Mouse (Mus musculus) MEL (cell line): ENCODE results near the gene Vwce. TPM values are rescaled to one million over a fixed set of nuclear protein-coding genes. Genes with fewer than 3 reads are reported as not detected.

Experiments used
- DNase-seq: peaks from one replicate; pipeline ENCODE4 v3.0.0; 2011; ENCODE audit warnings: low read depth, low spot score
- H3K27ac ChIP-seq: 2 replicates; pipeline ENCODE4 v1.5.1; 2012; ENCODE audit warnings: low read depth, mild to moderate bottlenecking, control low read depth, low read length, moderate library complexity; ENCODE audit not compliant: control insufficient read depth
- H3K27me3 ChIP-seq, 2 experiments: fragments of 150-350 bp in 1 of 2; sonication (generic) in 1 of 2; 2 replicates each; pipeline ENCODE4 v1.6.1; 2012; ENCODE audit warnings: low read length in 2 of 2, mild to moderate bottlenecking in 2 of 2, improper control_type of control experiment in 1 of 2, moderate library complexity in 1 of 2; ENCODE audit not compliant: insufficient read depth in 2 of 2, control insufficient read depth in 1 of 2
- H3K36me3 ChIP-seq, 2 experiments: 2 replicates each; pipeline ENCODE4 v1.6.1; 2012 to 2014; ENCODE audit warnings: low read length in 2 of 2, improper control_type of control experiment in 1 of 2, inconsistent platforms in 1 of 2, mild to moderate bottlenecking in 1 of 2; ENCODE audit not compliant: insufficient read depth in 2 of 2, control insufficient read depth in 1 of 2
- H3K4me1 ChIP-seq, 2 experiments: fragments of 150-350 bp in 1 of 2; sonication (generic) in 1 of 2; 2 replicates each; pipeline ENCODE4 v1.6.1; 2012; ENCODE audit warnings: low read length in 2 of 2, improper control_type of control experiment in 1 of 2, mild to moderate bottlenecking in 1 of 2; ENCODE audit not compliant: insufficient read depth in 2 of 2, control insufficient read depth in 1 of 2
- H3K4me3 ChIP-seq, 2 experiments: fragments of 150-350 bp in 1 of 2; sonication (generic) in 1 of 2; 2 replicates each; pipeline ENCODE4 v1.5.1; 2012; ENCODE audit warnings: low read depth in 2 of 2, low read length in 2 of 2, mild to moderate bottlenecking in 2 of 2, moderate library complexity in 2 of 2, control low read depth in 1 of 2, improper control_type of control experiment in 1 of 2; ENCODE audit not compliant: control insufficient read depth in 1 of 2, insufficient read depth in 1 of 2
- H3K79me2 ChIP-seq: 2 replicates; pipeline ENCODE4 v1.6.1; 2012; ENCODE audit warnings: mild to moderate bottlenecking, low read length, moderate library complexity; ENCODE audit not compliant: control insufficient read depth, poor library complexity, insufficient read depth
- H3K9ac ChIP-seq: 2 replicates; pipeline ENCODE4 v1.6.1; 2012; ENCODE audit warnings: low read depth, mild to moderate bottlenecking, control low read depth, low read length, moderate library complexity; ENCODE audit not compliant: control insufficient read depth, poor library complexity, severe bottlenecking
- H3K9me3 ChIP-seq: fragments of 150-350 bp; sonication (generic); replicated peaks from 2 replicates; pipeline ENCODE4 v1.6.1; 2012; ENCODE audit warnings: mild to moderate bottlenecking, low read length, improper control_type of control experiment, moderate library complexity; ENCODE audit not compliant: insufficient read depth
- CHD2 ChIP-seq: IDR thresholded peaks from 2 replicates; pipeline ENCODE4 v1.6.1; 2011; ENCODE audit warnings: low read length, improper control_type of control experiment
- E2F4 ChIP-seq: IDR thresholded peaks from 2 replicates; pipeline ENCODE4 v1.6.1; 2011; ENCODE audit warnings: low read depth, low read length, improper control_type of control experiment, borderline replicate concordance
- ETS1 ChIP-seq: IDR thresholded peaks from 2 replicates; pipeline ENCODE4 v1.6.1; 2012; ENCODE audit warnings: low read depth, mild to moderate bottlenecking, inconsistent platforms, low read length, improper control_type of control experiment, moderate library complexity
- GABPA ChIP-seq: IDR thresholded peaks from 2 replicates; pipeline ENCODE4 v1.6.1; 2012; ENCODE audit warnings: low read depth, mild to moderate bottlenecking, inconsistent platforms, low read length, improper control_type of control experiment, moderate library complexity
- GATA1 ChIP-seq: IDR thresholded peaks from 2 replicates; pipeline ENCODE4 v1.6.1; 2011; ENCODE audit warnings: low read depth, low read length, improper control_type of control experiment
- KAT2A ChIP-seq: conservative IDR thresholded peaks from 2 replicates; pipeline ENCODE4 v1.6.1; 2012; ENCODE audit warnings: low read depth, low read length, improper control_type of control experiment, inconsistent platforms
- MAFK ChIP-seq: IDR thresholded peaks from 2 replicates; pipeline ENCODE4 v1.6.1; 2011; ENCODE audit warnings: low read depth, mild to moderate bottlenecking, low read length, improper control_type of control experiment, borderline replicate concordance
- MAX ChIP-seq: IDR thresholded peaks from 2 replicates; pipeline ENCODE4 v1.6.1; 2011; ENCODE audit warnings: low read length, improper control_type of control experiment
- MYC ChIP-seq: IDR thresholded peaks from 2 replicates; pipeline ENCODE4 v1.6.1; 2011; ENCODE audit warnings: low read depth, mild to moderate bottlenecking, low read length, improper control_type of control experiment, moderate library complexity
- NELFE ChIP-seq: IDR thresholded peaks from 2 replicates; pipeline ENCODE4 v1.6.1; 2011; ENCODE audit warnings: low read depth, low read length, improper control_type of control experiment
- NRF1 ChIP-seq: IDR thresholded peaks from 2 replicates; pipeline ENCODE4 v1.6.1; 2014; ENCODE audit warnings: low read depth, mild to moderate bottlenecking, inconsistent platforms, low read length, improper control_type of control experiment, moderate library complexity; ENCODE audit not compliant: poor library complexity, insufficient read depth, severe bottlenecking
- POLR2AphosphoS5 ChIP-seq: IDR thresholded peaks from 2 replicates; pipeline ENCODE4 v1.6.1; 2012; ENCODE audit warnings: low read depth, borderline replicate concordance, mild to moderate bottlenecking, inconsistent platforms, low read length, moderate library complexity, mixed read lengths
- RCOR1 ChIP-seq: IDR thresholded peaks from 2 replicates; pipeline ENCODE4 v1.6.1; 2012; ENCODE audit warnings: low read depth, mild to moderate bottlenecking, inconsistent platforms, low read length, improper control_type of control experiment
- SIN3A ChIP-seq: IDR thresholded peaks from 2 replicates; pipeline ENCODE4 v1.6.1; 2012; ENCODE audit warnings: low read length, improper control_type of control experiment, inconsistent platforms
- SMC3 ChIP-seq: IDR thresholded peaks from 2 replicates; pipeline ENCODE4 v1.6.1; 2011; ENCODE audit warnings: low read depth, low read length, improper control_type of control experiment
- UBTF ChIP-seq: IDR thresholded peaks from 2 replicates; pipeline ENCODE4 v1.6.1; 2012; ENCODE audit warnings: low read depth, mild to moderate bottlenecking, inconsistent platforms, low read length, improper control_type of control experiment, moderate library complexity, borderline replicate concordance; ENCODE audit not compliant: insufficient read depth
- USF1 ChIP-seq: IDR thresholded peaks from 2 replicates; pipeline ENCODE4 v1.6.1; 2014; ENCODE audit warnings: low read depth, mild to moderate bottlenecking, inconsistent platforms, low read length, improper control_type of control experiment, moderate library complexity
- USF2 ChIP-seq, 2 experiments: IDR thresholded peaks; 2 replicates each; pipeline ENCODE4 v1.6.1; 2011 to 2012; ENCODE audit warnings: improper control_type of control experiment in 2 of 2, low read length in 2 of 2, borderline replicate concordance in 1 of 2, inconsistent platforms in 1 of 2, low read depth in 1 of 2, mild to moderate bottlenecking in 1 of 2; ENCODE audit not compliant: insufficient read depth in 1 of 2
- ZC3H11A ChIP-seq: IDR thresholded peaks from 2 replicates; pipeline ENCODE4 v1.6.1; 2012; ENCODE audit warnings: low read depth, mild to moderate bottlenecking, inconsistent platforms, low read length, improper control_type of control experiment
- ZNF384 ChIP-seq: IDR thresholded peaks from 2 replicates; pipeline ENCODE4 v1.6.1; 2012; ENCODE audit warnings: low read depth, mild to moderate bottlenecking, inconsistent platforms, low read length, improper control_type of control experiment
- polyA plus RNA-seq, 2 experiments: library from polyadenylated mRNA; stranded (reverse) in 1 of 2; unstranded in 1 of 2; fragments of >175 nt in 1 of 2; fragments of >200 nt in 1 of 2; gene quantifications; 2 replicates each; pipeline versions ENCODE4 v1.2.1 to v1.2.4; 2012; ENCODE audit warnings: low replicate concordance in 2 of 2, low read depth in 1 of 2; ENCODE audit not compliant: insufficient read length in 2 of 2, insufficient read depth in 1 of 2, missing spikeins in 1 of 2
- total RNA-seq: library from RNA; depleted of rRNA; stranded (reverse); fragments of 300-350 nt; gene quantifications from 2 replicates; pipeline ENCODE4 v1.2.3, GENCODE M21; 2012

Vwce gene
- total and polyA plus RNA-seq, 3 experiments = 0.04 to 666 (median 1.8) TPM

GRCm38 (mm10) chr19:10699851-10700250 lies 65.8 kb downstream of the Vwce start:
- no peaks in the 10 kb centered on the region for H3K9me3 ChIP-seq
- H3K36me3 ChIP-seq = no peaks in the 10 kb centered on the region
- no peak overlapping the region for H3K4me3 ChIP-seq
- TF ChIP-seq POLR2AphosphoS5 (no peak), MAX (no peak), E2F4 (no peak), GABPA (no peak), ETS1 (no peak), KAT2A (no peak), ZC3H11A (no peak), ZNF384 (no peak), GATA1 (no peak), USF2 (IDR thresholded peaks at IDR 0.05; ENCODE audit: borderline replicate concordance in 1 of 2, insufficient read depth in 1 of 2, low read depth in 1 of 2, low read length in 2 of 2) (no peak), RCOR1 (no peak), USF1 (no peak), MYC (no peak), CHD2 (no peak), NRF1 (no peak), SMC3 (no peak), MAFK (no peak), NELFE (no peak), SIN3A (no peak)
- TF ChIP-seq, all 39 proteins: peak for 0
- H3K4me1 ChIP-seq = no peaks in the 10 kb centered on the region
- no peak overlapping the region for H3K9ac ChIP-seq
- no peaks in the 10 kb centered on the region; the same call in none of the 2 replicates for H3K79me2 ChIP-seq
- no peaks in the 10 kb centered on the region for H3K27me3 ChIP-seq
- no peak for DNase-seq
- no peak overlapping the region for H3K27ac ChIP-seq

DNA sequence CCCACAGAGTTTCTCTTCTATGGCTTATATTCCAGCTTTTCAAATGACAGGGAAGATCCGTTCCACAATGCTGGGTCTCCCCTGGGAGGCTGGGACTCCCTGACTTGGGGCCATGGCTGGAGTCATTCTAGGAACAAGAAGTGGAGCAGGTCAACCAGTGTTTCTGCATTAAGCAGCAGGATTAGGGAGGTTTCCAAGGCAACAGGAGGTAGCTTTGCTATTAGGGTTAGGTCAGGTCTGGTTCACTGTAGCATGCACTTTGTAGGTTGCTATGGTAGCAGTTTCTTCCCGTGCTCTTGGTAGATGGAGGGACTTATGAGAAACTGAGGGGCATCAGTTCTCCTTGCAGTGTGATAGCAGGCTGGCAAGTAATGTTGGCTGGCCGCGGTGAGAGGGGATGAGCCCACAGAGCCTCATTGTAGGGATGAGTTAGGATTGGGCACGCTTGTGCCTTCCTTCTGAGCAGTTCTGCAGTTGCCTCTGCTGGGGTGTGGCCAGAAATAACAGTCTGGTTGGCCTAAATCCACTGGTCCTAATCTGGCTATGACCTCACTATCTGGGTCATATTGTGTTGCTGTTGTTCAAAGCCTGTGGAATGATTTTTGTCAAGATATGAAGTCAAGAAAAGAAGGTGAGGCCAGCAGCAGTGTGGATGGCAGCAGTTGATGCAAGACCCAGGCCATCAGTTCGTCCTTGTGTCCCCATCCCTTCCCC lies 67.2 kb downstream of the Vwce start:
- Histone ChIP-seq H3K27ac (no peak overlapping the region), H3K9me3 (no peaks in the 10 kb centered on the region), H3K79me2 (no peaks in the 10 kb centered on the region; the same call in none of the 2 replicates), H3K4me3 (no peak overlapping the region), H3K27me3 (no peaks in the 10 kb centered on the region), H3K4me1 (no peaks in the 10 kb centered on the region), H3K36me3 (no peaks in the 10 kb centered on the region), H3K9ac (no peak overlapping the region)
- TF ChIP-seq POLR2AphosphoS5 (no peak), UBTF (no peak), USF2 (IDR thresholded peaks at IDR 0.05; ENCODE audit: borderline replicate concordance in 1 of 2, insufficient read depth in 1 of 2, low read depth in 1 of 2, low read length in 2 of 2) (no peak)
- no peak for DNase-seq
